Mouse (Mus musculus) limb, embryonic 11.5 days (tissue): ENCODE data around the gene Mylpf. TPM values are rescaled to one million over a fixed set of nuclear protein-coding genes. Genes with fewer than 3 reads are reported as not detected.

ENCODE experiments used
- ATAC-seq: fragments of 200-750 bp; cut with Nextera tagmentation; 2 replicates; pipeline ENCODE4 v1.8.0; 2017; ENCODE audit warnings: low read depth; ENCODE audit not compliant: insufficient number of reproducible peaks, low FRiP score, low TSS enrichment
- DNase-seq: peaks from one replicate; pipeline ENCODE4 v3.0.0-alpha.2; 2015; ENCODE audit warnings: low spot score
- H3K27ac ChIP-seq: fragments of 300-500 bp; sonication (generic); replicated peaks from 2 replicates; pipeline ENCODE4 v1.5.1; 2014; ENCODE audit warnings: low read depth, mild to moderate bottlenecking, low read length
- H3K27me3 ChIP-seq: fragments of 300-500 bp; sonication (generic); 2 replicates; pipeline ENCODE4 v1.6.1; 2014; ENCODE audit warnings: mild to moderate bottlenecking, low read length, mixed read lengths; ENCODE audit not compliant: control insufficient read depth, insufficient read depth
- H3K36me3 ChIP-seq: fragments of 300-500 bp; sonication (generic); 2 replicates; pipeline ENCODE4 v1.6.1; 2014; ENCODE audit warnings: mild to moderate bottlenecking, low read length, moderate library complexity, mixed read lengths; ENCODE audit not compliant: control insufficient read depth, insufficient read depth
- H3K4me1 ChIP-seq: fragments of 300-500 bp; sonication (generic); 2 replicates; pipeline ENCODE4 v1.6.1; 2014; ENCODE audit warnings: low read length, mixed read lengths; ENCODE audit not compliant: control insufficient read depth, insufficient read depth
- H3K4me2 ChIP-seq: fragments of 300-500 bp; sonication (generic); 2 replicates; pipeline ENCODE4 v1.6.1; 2014; ENCODE audit warnings: low read depth, mild to moderate bottlenecking, moderate library complexity; ENCODE audit not compliant: severe bottlenecking
- H3K4me3 ChIP-seq: fragments of 300-500 bp; sonication (generic); 2 replicates; pipeline ENCODE4 v1.5.1; 2014; ENCODE audit warnings: low read depth, low read length
- H3K9ac ChIP-seq: fragments of 300-500 bp; sonication (generic); 2 replicates; pipeline ENCODE4 v1.6.1; 2014; ENCODE audit warnings: mild to moderate bottlenecking, low read length
- H3K9me3 ChIP-seq: fragments of 300-500 bp; sonication (generic); 2 replicates; pipeline ENCODE4 v1.6.1; 2016; ENCODE audit warnings: low read length; ENCODE audit not compliant: control insufficient read depth
- WGBS: fragments of 180-500 bp; shearing (Covaris S2); extraction: QIAGEN DNeasy Blood & Tissue Kit; methylation state at CpG from one replicate; pipeline ENCODE4 v1.1.7; 2014; 5-methylcytosine and 5-hydroxymethylcytosine counted together
- polyA plus RNA-seq: library from polyadenylated mRNA; unstranded; fragments of >200 nt; fragmentation: Nextera tagmentation; extraction: Ambion mirVana; gene quantifications from 2 replicates; pipeline ENCODE4 v1.2.1, GENCODE M21; 2014

Gene Mylpf
- polyA plus RNA-seq, 1 experiment from 2014 or later = 33.7 TPM

GRCm38 (mm10) chr7:127183345-127183744 lies 25.3 kb upstream of the Mylpf start:
- no peaks in the 10 kb centered on the region for H3K27me3 ChIP-seq
- DNase-seq (no peak), ATAC-seq (no peak)
- H3K4me3 ChIP-seq = no peak overlapping the region
- H3K9me3 ChIP-seq = no peaks in the 10 kb centered on the region
- H3K4me2 ChIP-seq = no peak overlapping the region
- no peaks in the 10 kb centered on the region for H3K36me3 ChIP-seq
- WGBS = 81% methylated on average over 8 of the region's 8 CpGs
- H3K9ac ChIP-seq = no peak overlapping the region
- H3K27ac ChIP-seq = no peak overlapping the region
- H3K4me1 ChIP-seq = no peaks in the 10 kb centered on the region

- DNase-seq (no peak), ATAC-seq (no peak)
- H3K4me2 ChIP-seq = no peak overlapping the region
- WGBS = 73% methylated on average over 6 of the region's 6 CpGs
- H3K27me3 ChIP-seq = no peaks in the 10 kb centered on the region
- H3K4me1 ChIP-seq = no peaks in the 10 kb centered on the region
- no peaks in the 10 kb centered on the region for H3K9me3 ChIP-seq
- no peak overlapping the region for H3K4me3 ChIP-seq
- H3K36me3 ChIP-seq = no peaks in the 10 kb centered on the region
- H3K27ac ChIP-seq = no peak overlapping the region
- H3K9ac ChIP-seq = no peak overlapping the region
Observed at GRCm38 (mm10) chr7:127183828-127184227, 24.9 kb upstream of the Mylpf start.

- no peak overlapping the region for H3K9ac ChIP-seq
- no peaks in the 10 kb centered on the region for H3K36me3 ChIP-seq
- no peaks in the 10 kb centered on the region for H3K4me1 ChIP-seq
- no peaks in the 10 kb centered on the region for H3K9me3 ChIP-seq
- ATAC-seq = no peak
- H3K4me3 ChIP-seq = no peak overlapping the region
- H3K27ac ChIP-seq = no peak overlapping the region
- DNase-seq = no peak
- 67% methylated on average over 1 of the region's 1 CpGs for WGBS
- no peaks in the 10 kb centered on the region for H3K27me3 ChIP-seq
- no peak overlapping the region for H3K4me2 ChIP-seq
Observed at GRCm38 (mm10) chr7:127184720-127185119, 24.0 kb upstream of the Mylpf start.

GRCm38 (mm10) chr7:127185601-127186000 lies 23.1 kb upstream of the Mylpf start:
- DNase-seq = no peak

GRCm38 (mm10) chr7:127187351-127187750 lies 21.3 kb upstream of the Mylpf start:
- WGBS = 64% methylated on average over 9 of the region's 10 CpGs
- DNase-seq = no peak

More at GRCm38 (mm10) chr7:127185601-127186000, 23.1 kb upstream of the Mylpf start:
- no peaks in the 10 kb centered on the region for H3K9me3 ChIP-seq
- ATAC-seq = no peak
- 68% methylated on average over 3 of the region's 3 CpGs for WGBS
- H3K4me2 ChIP-seq = no peak overlapping the region
- H3K9ac ChIP-seq = no peak overlapping the region
- H3K27ac ChIP-seq = no peak overlapping the region
- H3K4me3 ChIP-seq = no peak overlapping the region
- H3K27me3 ChIP-seq = no peaks in the 10 kb centered on the region
- no peaks in the 10 kb centered on the region for H3K36me3 ChIP-seq
- H3K4me1 ChIP-seq = no peaks in the 10 kb centered on the region

GRCm38 (mm10) chr7:127188305-127189276 lies 20.1 kb upstream of the Mylpf start:
- 83% methylated on average over 17 of the region's 17 CpGs for WGBS
- no peak overlapping the region for H3K27ac ChIP-seq

More at GRCm38 (mm10) chr7:127187351-127187750, 21.3 kb upstream of the Mylpf start:
- H3K36me3 ChIP-seq = peaks cover 6% of the 10 kb centered on the region; the same call in 1 of the 2 replicates
- no peak overlapping the region for H3K4me2 ChIP-seq
- H3K9me3 ChIP-seq = no peaks in the 10 kb centered on the region
- H3K9ac ChIP-seq = no peak overlapping the region
- H3K4me1 ChIP-seq = no peaks in the 10 kb centered on the region
- no peak overlapping the region for H3K27ac ChIP-seq
- H3K4me3 ChIP-seq = no peak overlapping the region
- ATAC-seq = no peak
- H3K27me3 ChIP-seq = no peaks in the 10 kb centered on the region

GRCm38 (mm10) chr7:127190672-127191071 lies 18.0 kb upstream of the Mylpf start:
- ATAC-seq (no peak), DNase-seq (no peak)
- WGBS = 89% methylated on average over 6 of the region's 6 CpGs
- H3K4me3 ChIP-seq = no peak overlapping the region
- H3K9ac ChIP-seq = no peak overlapping the region
- H3K4me2 ChIP-seq = no peak overlapping the region
- peaks cover 26% of the 10 kb centered on the region; the same call in 1 of the 2 replicates for H3K36me3 ChIP-seq
- H3K27me3 ChIP-seq = no peaks in the 10 kb centered on the region
- H3K9me3 ChIP-seq = no peaks in the 10 kb centered on the region
- H3K27ac ChIP-seq = no peak overlapping the region
- peaks cover 10% of the 10 kb centered on the region for H3K4me1 ChIP-seq

More at GRCm38 (mm10) chr7:127188305-127189276, 20.1 kb upstream of the Mylpf start:
- ATAC-seq (no peak), DNase-seq (no peak)
- Histone ChIP-seq H3K27me3 (no peaks in the 10 kb centered on the region), H3K4me1 (no peaks in the 10 kb centered on the region), H3K36me3 (peaks cover 19% of the 10 kb centered on the region; the same call in 1 of the 2 replicates), H3K4me3 (no peak overlapping the region), H3K9ac (no peak overlapping the region), H3K9me3 (no peaks in the 10 kb centered on the region), H3K4me2 (no peak overlapping the region)

GRCm38 (mm10) chr7:127192989-127193388 lies 15.7 kb upstream of the Mylpf start:
- peaks cover 14% of the 10 kb centered on the region for H3K4me1 ChIP-seq
- no peaks in the 10 kb centered on the region for H3K27me3 ChIP-seq
- H3K9me3 ChIP-seq = no peaks in the 10 kb centered on the region
- H3K27ac ChIP-seq = no peak overlapping the region
- H3K4me2 ChIP-seq = 0 out of 2 replicates have a peak overlapping the region, but pooled peaks have one; percentile 1
- DNase-seq (no peak), ATAC-seq (no peak)
- H3K36me3 ChIP-seq = peaks cover 27% of the 10 kb centered on the region
- no peak overlapping the region for H3K4me3 ChIP-seq
- no peak overlapping the region for H3K9ac ChIP-seq
- WGBS = 94% methylated on average over 5 of the region's 5 CpGs
